16 mouse cellular contexts compared by ENCODE assay signal in genomic region chr7:109886249-109886648, GRCm38 (mm10). TPM values are rescaled to one million over a fixed set of nuclear protein-coding genes. Genes with fewer than 3 reads are reported as not detected.
"Had no signal": no experiment of that assay in that cellular context is flagged by ENCODE, and none has a peak within 500 bp of the region (broad histone marks: within the 10 kb centered on the region; RNA-seq: fewer than 3 reads in every experiment).

No protein-coding gene starts in this region.

- H3K27ac ChIP-seq: limb, embryonic 13.5 days; liver, embryonic 14.5 days; neural tube, embryonic 13.5 days; stomach, embryonic 15.5 days had no signal

- H3K27me3 ChIP-seq: limb, embryonic 13.5 days; neural tube, embryonic 13.5 days; stomach, embryonic 15.5 days had no signal

- H3K4me3 ChIP-seq: limb, embryonic 13.5 days; neural tube, embryonic 13.5 days; stomach, embryonic 15.5 days had no signal

- H3K4me1 ChIP-seq: limb, embryonic 13.5 days; neural tube, embryonic 13.5 days; stomach, embryonic 15.5 days had no signal

- H3K9ac ChIP-seq: limb, embryonic 13.5 days; liver, embryonic 14.5 days; neural tube, embryonic 13.5 days; stomach, embryonic 15.5 days had no signal

- H3K4me2 ChIP-seq: limb, embryonic 13.5 days; neural tube, embryonic 13.5 days; stomach, embryonic 15.5 days had no signal

- ATAC-seq: intestine, postnatal 0 days had no signal

- H3K9me3 ChIP-seq: stomach, embryonic 15.5 days had no signal

- DNase-seq: kidney, adult 8-10 months; kidney, postnatal 4 days; left cerebral cortex, postnatal 4 days; lung, adult 18-20 months; midbrain, embryonic 14.5 days; retina, postnatal 1 day; right cerebral cortex, postnatal 14 days; thymus, postnatal 36 days had no signal

RNA-seq across cellular contexts. Expression of gene Scube2, which starts 20.8 kb away (rescaled TPM):
- total RNA-seq: megakaryocyte-erythroid progenitor cell, adult 5-6 weeks had no signal
- polyA plus RNA-seq: liver, adult 2 months; thymus, postnatal 0 days had no signal
